Mouse (Mus musculus): ENCODE data around the gene Gm1113. TPM values are rescaled to one million over a fixed set of nuclear protein-coding genes. Genes with fewer than 3 reads are reported as not detected.

Gm1113 gene
- total RNA-seq, 2 experiments from 2014 or later, result not detected

GRCm38 (mm10) chr9:35523541-35523940 is 5.5 kb upstream of the Gm1113 start:
- intact Hi-C loops (cut with DNase I), result no loop called here
- H3K4me3 ChIP-seq, result no peak overlapping the region
- no peak for TF ChIP-seq CTCF (IDR thresholded peaks at IDR 0.05)
- DNase-seq (ENCODE audit: extremely low spot score in 1 of 2, low spot score in 2 of 2), result peak; percentile 47 to 52
- H3K27ac ChIP-seq, result no peak overlapping the region

GRCm38 (mm10) chr9:35522821-35523515 is 4.9 kb upstream of the Gm1113 start:
- DNase-seq (ENCODE audit: extremely low spot score in 1 of 2, low spot score in 2 of 2), result no peak

GRCm38 (mm10) chr9:35522241-35522640 is 4.2 kb upstream of the Gm1113 start:
- Histone ChIP-seq H3K4me3 (no peak overlapping the region), H3K27ac (no peak overlapping the region)
- no peak for TF ChIP-seq CTCF (IDR thresholded peaks at IDR 0.05)
- DNase-seq (ENCODE audit: extremely low spot score in 1 of 2, low spot score in 2 of 2), result no peak
- intact Hi-C loops (cut with DNase I), result no loop called here

More at GRCm38 (mm10) chr9:35522821-35523515, 4.9 kb upstream of the Gm1113 start:
- no peak for TF ChIP-seq CTCF (IDR thresholded peaks at IDR 0.05)
- H3K4me3 ChIP-seq, result no peak overlapping the region
- intact Hi-C loops (cut with DNase I), result no loop called here
- H3K27ac ChIP-seq, result no peak overlapping the region

GRCm38 (mm10) chr9:35520631-35521348 is 2.7 kb upstream of the Gm1113 start:
- no peak for DNase-seq (ENCODE audit: extremely low spot score in 1 of 2, low spot score in 2 of 2)
- Histone ChIP-seq H3K27ac (no peak overlapping the region), H3K4me3 (no peak overlapping the region)
- no peak for TF ChIP-seq CTCF (IDR thresholded peaks at IDR 0.05)
- intact Hi-C loops (cut with DNase I), result no loop called here

GRCm38 (mm10) chr9:35516711-35517110 is 1.4 kb downstream of the Gm1113 start:
- Histone ChIP-seq H3K4me3 (no peak overlapping the region), H3K27ac (no peak overlapping the region)
- intact Hi-C loops (cut with DNase I), result no loop called here
- no peak for DNase-seq (ENCODE audit: extremely low spot score in 1 of 2, low spot score in 2 of 2)
- no peak for TF ChIP-seq CTCF (IDR thresholded peaks at IDR 0.05)

- TF ChIP-seq CTCF (IDR thresholded peaks at IDR 0.05), result no peak
- DNase-seq (ENCODE audit: extremely low spot score in 1 of 2, low spot score in 2 of 2), result no peak
- Histone ChIP-seq H3K4me3 (no peak overlapping the region), H3K27ac (no peak overlapping the region)
- intact Hi-C loops (cut with DNase I), result no loop called here
Measured at GRCm38 (mm10) chr9:35516182-35516581, 1.9 kb downstream of the Gm1113 start.

- TF ChIP-seq CTCF (IDR thresholded peaks at IDR 0.05), result no peak
- H3K4me3 ChIP-seq, result no peak overlapping the region
- H3K27ac ChIP-seq, result no peak overlapping the region
- DNase-seq (ENCODE audit: extremely low spot score in 1 of 2, low spot score in 2 of 2), result no peak
- intact Hi-C loops (cut with DNase I), result no loop called here
Measured at GRCm38 (mm10) chr9:35513900-35514299, 4.2 kb downstream of the Gm1113 start.

- intact Hi-C loops (cut with DNase I), result no loop called here
- peak; percentile 17 to 20 for DNase-seq (ENCODE audit: extremely low spot score in 1 of 2, low spot score in 2 of 2)
- no peak overlapping the region for H3K27ac ChIP-seq
- H3K4me3 ChIP-seq, result no peak overlapping the region
- no peak for TF ChIP-seq CTCF (IDR thresholded peaks at IDR 0.05)
Measured at GRCm38 (mm10) chr9:35508234-35508633, 9.8 kb downstream of the Gm1113 start.

- TF ChIP-seq CTCF (IDR thresholded peaks at IDR 0.05), result no peak
- H3K27ac ChIP-seq, result no peak overlapping the region
- intact Hi-C loops (cut with DNase I), result no loop called here
- DNase-seq (ENCODE audit: extremely low spot score in 1 of 2, low spot score in 2 of 2), result no peak
- no peak overlapping the region for H3K4me3 ChIP-seq
Measured at GRCm38 (mm10) chr9:35502361-35503000, 15.6 kb downstream of the Gm1113 start.

- H3K4me3 ChIP-seq, result no peak overlapping the region
- DNase-seq (ENCODE audit: extremely low spot score in 1 of 2, low spot score in 2 of 2), result no peak
- intact Hi-C loops (cut with DNase I), result no loop called here
- H3K27ac ChIP-seq, result no peak overlapping the region
- no peak for TF ChIP-seq CTCF (IDR thresholded peaks at IDR 0.05)
Measured at GRCm38 (mm10) chr9:35499946-35500345, 18.1 kb downstream of the Gm1113 start.

- TF ChIP-seq CTCF (IDR thresholded peaks at IDR 0.05), result no peak
- DNase-seq (ENCODE audit: extremely low spot score in 1 of 2, low spot score in 2 of 2), result no peak
- Histone ChIP-seq H3K27ac (no peak overlapping the region), H3K4me3 (no peak overlapping the region)
- intact Hi-C loops (cut with DNase I), result no loop called here
Measured at GRCm38 (mm10) chr9:35495471-35495870, 22.6 kb downstream of the Gm1113 start.

GRCm38 (mm10) chr9:35494937-35495336 is 23.1 kb downstream of the Gm1113 start:
- no peak for TF ChIP-seq CTCF (IDR thresholded peaks at IDR 0.05)
- no peak for DNase-seq (ENCODE audit: extremely low spot score in 1 of 2, low spot score in 2 of 2)
- no peak overlapping the region for H3K27ac ChIP-seq
- intact Hi-C loops (cut with DNase I), result no loop called here
- no peak overlapping the region for H3K4me3 ChIP-seq

All from left cerebral cortex, adult 2 months (tissue).